Mouse (Mus musculus): ENCODE data around the gene Olfr1417. TPM values are rescaled to one million over a fixed set of nuclear protein-coding genes. Genes with fewer than 3 reads are reported as not detected.

Olfr1417 gene
- total RNA-seq (2023), result not detected

GRCm38 (mm10) chr19:11839119-11839518, at the start of gene Olfr1417:
Gene Olfr1417, minus strand, starts transcription at chr19:11839219.

GRCm38 (mm10) chr19:11886265-11886664, 47.2 kb upstream of the Olfr1417 start, which contains the start of gene Olfr1420:
Gene Olfr1420, plus strand, starts transcription at chr19:11886565.

DNA sequence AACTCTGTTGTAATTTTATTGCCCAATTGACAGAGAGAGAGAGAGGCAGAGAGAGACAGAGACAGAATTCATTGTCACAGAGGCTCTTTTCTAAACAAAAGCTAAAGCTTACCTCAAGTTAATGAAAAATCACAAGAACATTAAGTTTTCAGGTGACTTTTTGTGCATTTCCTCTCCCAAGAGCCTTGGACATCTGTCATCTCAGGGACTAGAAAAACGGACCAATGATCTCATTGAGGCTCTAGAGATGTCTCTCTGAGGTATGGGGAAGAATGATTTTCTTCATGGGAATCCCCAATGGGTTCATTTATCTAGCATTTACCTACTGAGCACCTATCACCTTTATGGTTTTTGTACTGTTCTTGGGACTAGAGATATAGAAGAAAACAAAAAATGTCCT, 36.0 kb upstream of the Olfr1417 start, which contains the start of gene Olfr1419:
Gene Olfr1419, minus strand, starts transcription at position 101 of the 400 bp plus-strand sequence.

GRCm38 (mm10) chr19:11860966-11861365, 21.9 kb upstream of the Olfr1417 start, which contains the start of gene Olfr1418:
Gene Olfr1418, minus strand, starts transcription at chr19:11861066.

GRCm38 (mm10) chr19:11819143-11819700, 19.8 kb downstream of the Olfr1417 start, which contains the start of gene Stx3:
Gene Stx3, minus strand, starts transcription at chr19:11819403.

Other genes starting within 250 kb of the Olfr1417 start
- gene Ms4a6d, start 234.4 kb downstream of the Olfr1417 start, total RNA-seq (2023), result 5.1 TPM
- gene Ms4a2, start 215.5 kb downstream of the Olfr1417 start, total RNA-seq (2023), result not detected
- not detected for gene Ms4a3, start 198.4 kb downstream of the Olfr1417 start, total RNA-seq (2023)
- gene Oosp2, start 178.7 kb downstream of the Olfr1417 start, total RNA-seq (2023), result not detected
- not detected for gene Oosp1, start 148.1 kb downstream of the Olfr1417 start, total RNA-seq (2023)
- gene Oosp3, start 142.2 kb downstream of the Olfr1417 start, total RNA-seq (2023), result not detected
- not detected for gene Gif, start 91.7 kb downstream of the Olfr1417 start, total RNA-seq (2023)
- 22.0 TPM for gene Mrpl16, start 68.8 kb downstream of the Olfr1417 start, total RNA-seq (2023)
- 3.6 TPM for gene Stx3, start 19.8 kb downstream of the Olfr1417 start, total RNA-seq (2023)
- gene Olfr1418, start 21.8 kb upstream of the Olfr1417 start, total RNA-seq (2023), result not detected
- not detected for gene Olfr1419, start 35.9 kb upstream of the Olfr1417 start, total RNA-seq (2023)
- gene Olfr1420, start 47.3 kb upstream of the Olfr1417 start, total RNA-seq (2023), result not detected
- gene Patl1, start 73.2 kb upstream of the Olfr1417 start, total RNA-seq (2023), result 53.3 TPM
- gene Osbp, start 126.7 kb upstream of the Olfr1417 start, total RNA-seq (2023), result 36.4 TPM
- not detected for gene Olfr1423, start 202.1 kb upstream of the Olfr1417 start, total RNA-seq (2023)
- not detected for gene Olfr1424, start 223.5 kb upstream of the Olfr1417 start, total RNA-seq (2023)
- not detected for gene Olfr1425, start 238.5 kb upstream of the Olfr1417 start, total RNA-seq (2023)